Comparison of ENCODE assay signal across 12 mouse cellular contexts in the genomic region with DNA sequence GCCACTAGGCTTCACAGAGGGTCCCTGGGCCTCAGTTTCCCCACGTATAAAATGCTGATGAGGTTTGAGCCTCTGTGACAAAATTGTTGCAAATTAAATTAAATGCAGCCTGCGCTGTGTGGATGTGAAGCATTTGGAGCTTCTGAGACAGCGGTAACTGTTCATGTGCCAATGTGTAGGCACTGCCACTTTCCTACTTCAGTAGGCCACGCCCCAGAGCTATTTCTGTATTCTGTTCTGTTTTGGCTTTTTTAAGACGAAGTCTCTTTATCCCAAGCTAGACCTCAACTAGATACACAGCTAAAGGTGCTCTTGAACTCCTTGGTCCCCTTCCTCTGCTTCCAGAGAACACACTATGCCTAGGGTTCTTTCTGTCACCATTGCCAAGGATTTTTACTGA.
DNase-seq lines count a peak whose midpoint lies in the region.
"Had no signal": no experiment of that assay in that cellular context is flagged by ENCODE, and none has a peak within 500 bp of the region (broad histone marks: within the 10 kb centered on the region; RNA-seq: fewer than 3 reads in every experiment).

No protein-coding gene starts in this region.

- intact Hi-C loops in left cerebral cortex, postnatal 10 days (cut with DNase I), result loop anchor here (2.0 kb wide), 1 partner anchor 34 kb away; no protein-coding TSS in a partner anchor

- peak; percentile 66 for DNase-seq in layer of hippocampus, adult 11-12 months (ENCODE audit: low spot score)
- DNase-seq in layer of hippocampus, postnatal 10 days (ENCODE audit: low spot score in 2 of 2), result no peak
- DNase-seq in frontal cortex, postnatal 36 days (ENCODE audit: low spot score in 2 of 2), result peak; percentile 52 to 86
- peak; percentile 41 to 53 for DNase-seq in left cerebral cortex, postnatal 10 days (ENCODE audit: extremely low spot score in 1 of 2, low spot score in 2 of 2)
- DNase-seq in right cerebral cortex, postnatal 36 days (ENCODE audit: low spot score in 2 of 2), result peak; percentile 52 to 83
- no peak for DNase-seq in B cell, adult 2 months
- no peak for DNase-seq in adrenal gland, adult (ENCODE audit: inconsistent age in 2 of 2, low spot score in 1 of 2)
- DNase-seq: adrenal gland, postnatal 25 days; cerebellum, postnatal 14 days; heart, postnatal 10 days; kidney, postnatal 25 days; thymus, adult 18-20 months had no signal

Comparison
In these comparisons a context has a peak if more than half of its experiments do, and no peak if none do; other contexts are left out.
1. DNase-seq: peak in layer of hippocampus, adult 11-12 months (single experiment), frontal cortex, postnatal 36 days (2 of 2), left cerebral cortex, postnatal 10 days (2 of 2) and right cerebral cortex, postnatal 36 days (2 of 2); none in layer of hippocampus, postnatal 10 days (0 of 2), B cell, adult 2 months (0 of 2) and adrenal gland, adult (0 of 2).